Mouse (Mus musculus) limb, embryonic 13.5 days (tissue): ENCODE measurements at regions not wholly inside any gene's neighbourhood (a gene's known extent, or its start where the extent isn't known, plus 50 kb on each side); places are given as distances from the start of the nearest gene placed in this dataset.

Source experiments
- ATAC-seq: fragments of 200-750 bp; cut with Nextera tagmentation; 2 replicates; pipeline ENCODE4 v1.8.0; 2017; ENCODE audit warnings: low read depth, moderate number of reproducible peaks, moderate TSS enrichment; ENCODE audit not compliant: low FRiP score
- H3K27ac ChIP-seq: fragments of 300-500 bp; sonication (generic); 2 replicates; pipeline ENCODE4 v1.5.1; 2015; ENCODE audit warnings: inconsistent platforms, mild to moderate bottlenecking, moderate library complexity
- H3K27me3 ChIP-seq: fragments of 300-500 bp; sonication (generic); 2 replicates; pipeline ENCODE4 v1.6.1; 2015; ENCODE audit warnings: mild to moderate bottlenecking, inconsistent platforms
- H3K36me3 ChIP-seq: fragments of 300-500 bp; sonication (generic); 2 replicates; pipeline ENCODE4 v1.6.1; 2015; ENCODE audit warnings: inconsistent platforms, mild to moderate bottlenecking, moderate library complexity
- H3K4me1 ChIP-seq: fragments of 300-500 bp; sonication (generic); 2 replicates; pipeline ENCODE4 v1.6.1; 2015; ENCODE audit warnings: inconsistent platforms
- H3K4me2 ChIP-seq: fragments of 300-500 bp; sonication (generic); replicated peaks from 2 replicates; pipeline ENCODE4 v1.6.1; 2015; ENCODE audit warnings: inconsistent platforms, mild to moderate bottlenecking, moderate library complexity
- H3K4me3 ChIP-seq: fragments of 300-500 bp; sonication (generic); 2 replicates; pipeline ENCODE4 v1.5.1; 2015; ENCODE audit warnings: moderate library complexity, mild to moderate bottlenecking, inconsistent platforms
- H3K9ac ChIP-seq: fragments of 300-500 bp; sonication (generic); 2 replicates; pipeline ENCODE4 v1.6.1; 2015; ENCODE audit warnings: mild to moderate bottlenecking, inconsistent platforms
- H3K9me3 ChIP-seq: fragments of 300-500 bp; sonication (generic); 2 replicates; pipeline ENCODE4 v1.6.1; 2016; ENCODE audit warnings: inconsistent platforms
- WGBS: fragments of 180-500 bp; shearing (Covaris S2); methylation state at CpG from one replicate; pipeline ENCODE4 v1.1.7; 2015; 5-methylcytosine and 5-hydroxymethylcytosine counted together

DNA sequence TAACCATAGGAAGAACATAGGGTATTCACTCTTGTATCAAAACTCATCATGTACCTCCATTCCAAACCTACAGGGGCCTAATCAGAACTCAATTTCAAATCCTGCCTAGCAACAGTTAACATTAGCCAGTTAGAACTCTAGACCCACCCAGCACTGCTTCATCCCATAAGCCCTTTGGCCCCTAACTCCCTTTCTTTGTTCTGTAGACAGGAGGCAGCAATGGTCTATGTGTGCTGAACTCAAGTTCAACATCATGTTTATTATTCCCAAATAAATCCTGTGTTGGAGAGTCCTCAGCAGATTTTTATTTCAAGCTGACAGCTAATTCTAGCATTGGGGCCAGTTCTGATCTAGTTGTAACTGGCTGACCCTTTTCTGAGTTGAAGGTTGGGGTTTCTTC, 112.2 kb downstream of the Ipo8 start:
- no peaks in the 10 kb centered on the region for H3K9me3 ChIP-seq
- no peaks in the 10 kb centered on the region for H3K27me3 ChIP-seq
- no peaks in the 10 kb centered on the region for H3K4me1 ChIP-seq
- no peak overlapping the region for H3K4me3 ChIP-seq
- no peaks in the 10 kb centered on the region for H3K36me3 ChIP-seq
- H3K9ac ChIP-seq: no peak overlapping the region
- H3K4me2 ChIP-seq: no peak overlapping the region
- no peak overlapping the region for H3K27ac ChIP-seq
- ATAC-seq: no peak

DNA sequence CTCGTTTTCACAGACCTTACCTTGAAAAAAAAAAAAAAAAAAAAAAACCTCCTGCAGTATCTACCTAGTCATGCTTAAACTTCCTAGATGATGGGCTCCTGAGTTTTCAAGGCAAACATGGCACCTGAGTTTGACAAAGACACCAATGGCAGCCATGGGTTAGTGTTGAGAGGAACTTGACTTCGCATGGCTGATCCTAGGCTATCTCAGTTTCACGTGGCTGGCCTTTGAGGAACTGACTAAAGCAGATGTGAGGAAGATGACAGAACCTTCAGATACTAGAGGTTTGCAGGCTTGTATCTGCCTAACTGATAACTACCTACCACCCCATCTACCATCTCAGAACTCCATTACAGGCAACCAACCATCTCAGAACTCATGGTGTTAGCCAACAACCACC, 120.9 kb downstream of the Ipo8 start:
- Histone ChIP-seq H3K4me1 (no peaks in the 10 kb centered on the region), H3K27ac (no peak overlapping the region), H3K9me3 (no peaks in the 10 kb centered on the region), H3K4me3 (no peak overlapping the region), H3K27me3 (no peaks in the 10 kb centered on the region), H3K9ac (no peak overlapping the region), H3K4me2 (no peak overlapping the region), H3K36me3 (no peaks in the 10 kb centered on the region)
- no peak for ATAC-seq
- 80% methylated on average over 3 of the region's 3 CpGs for WGBS

- Histone ChIP-seq H3K27ac (no peak overlapping the region), H3K27me3 (no peaks in the 10 kb centered on the region), H3K4me2 (no peak overlapping the region), H3K4me1 (no peaks in the 10 kb centered on the region), H3K36me3 (no peaks in the 10 kb centered on the region), H3K9me3 (no peaks in the 10 kb centered on the region), H3K4me3 (no peak overlapping the region), H3K9ac (no peak overlapping the region)
- no peak for ATAC-seq
- WGBS: 79% methylated on average over 2 of the region's 2 CpGs
Observed at GRCm38 (mm10) chr6:148708389-148708788, 122.9 kb downstream of the Ipo8 start.

GRCm38 (mm10) chr6:148705711-148706110, 125.6 kb downstream of the Ipo8 start:
- Histone ChIP-seq H3K36me3 (no peaks in the 10 kb centered on the region), H3K4me3 (no peak overlapping the region), H3K27me3 (no peaks in the 10 kb centered on the region), H3K4me2 (no peak overlapping the region), H3K27ac (no peak overlapping the region), H3K4me1 (no peaks in the 10 kb centered on the region), H3K9ac (no peak overlapping the region), H3K9me3 (no peaks in the 10 kb centered on the region)
- ATAC-seq: no peak
- WGBS: 36% methylated on average over 2 of the region's 2 CpGs

DNA sequence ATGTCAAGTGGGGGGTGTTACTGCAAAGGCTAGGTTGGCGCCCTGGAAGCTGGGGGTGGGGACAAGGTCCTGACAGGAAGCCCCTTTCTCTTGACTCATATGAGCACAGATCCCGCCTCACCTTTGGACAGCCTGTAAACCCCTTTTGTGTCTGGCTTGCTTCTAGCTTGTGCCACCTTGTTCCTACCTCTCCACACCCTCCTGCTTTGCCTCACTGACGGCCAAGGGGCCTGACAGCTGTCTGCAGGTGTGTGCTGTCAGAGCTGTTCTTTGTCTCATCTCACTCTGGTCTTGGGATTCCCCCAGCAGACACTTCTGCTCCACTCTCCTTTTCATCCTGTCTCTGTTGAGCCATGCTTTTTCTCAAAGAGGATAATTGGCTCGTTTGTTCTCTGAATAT, 137.9 kb downstream of the Ipo8 start:
- Histone ChIP-seq H3K27ac (no peak overlapping the region), H3K36me3 (no peaks in the 10 kb centered on the region), H3K9ac (no peak overlapping the region), H3K27me3 (no peaks in the 10 kb centered on the region), H3K4me2 (no peak overlapping the region), H3K4me3 (no peak overlapping the region), H3K4me1 (no peaks in the 10 kb centered on the region), H3K9me3 (no peaks in the 10 kb centered on the region)
- no peak for ATAC-seq
- WGBS: 28% methylated on average over 4 of the region's 4 CpGs

DNA sequence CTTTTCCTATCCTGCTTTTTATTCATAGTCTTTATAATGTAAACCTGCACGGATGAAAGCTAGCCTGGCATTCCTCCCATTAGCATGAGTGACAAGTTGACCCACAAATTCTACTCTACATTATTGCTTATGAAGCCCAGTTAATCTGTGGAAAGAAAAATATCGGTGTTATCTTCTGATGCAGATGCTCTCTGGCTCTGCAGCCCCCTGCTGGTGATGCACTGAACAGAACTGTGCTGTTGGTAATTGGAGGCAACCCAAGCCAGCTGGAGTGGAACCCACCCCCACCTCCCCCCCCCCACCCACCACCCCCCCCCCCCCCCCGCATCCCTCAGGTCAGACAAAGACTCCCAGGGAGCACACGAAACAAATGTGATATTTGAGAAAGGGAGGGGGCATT, 143.5 kb downstream of the Ipo8 start:
- no peak overlapping the region for H3K9ac ChIP-seq
- 0 out of 2 replicates have a peak, but pooled peaks have one; percentile 40 for ATAC-seq
- WGBS: 46% methylated on average over 3 of the region's 4 CpGs
- no peaks in the 10 kb centered on the region for H3K27me3 ChIP-seq
- no peak overlapping the region for H3K27ac ChIP-seq
- H3K9me3 ChIP-seq: no peaks in the 10 kb centered on the region
- no peaks in the 10 kb centered on the region for H3K36me3 ChIP-seq
- H3K4me3 ChIP-seq: no peak overlapping the region
- H3K4me1 ChIP-seq: no peaks in the 10 kb centered on the region
- H3K4me2 ChIP-seq: no peak overlapping the region

DNA sequence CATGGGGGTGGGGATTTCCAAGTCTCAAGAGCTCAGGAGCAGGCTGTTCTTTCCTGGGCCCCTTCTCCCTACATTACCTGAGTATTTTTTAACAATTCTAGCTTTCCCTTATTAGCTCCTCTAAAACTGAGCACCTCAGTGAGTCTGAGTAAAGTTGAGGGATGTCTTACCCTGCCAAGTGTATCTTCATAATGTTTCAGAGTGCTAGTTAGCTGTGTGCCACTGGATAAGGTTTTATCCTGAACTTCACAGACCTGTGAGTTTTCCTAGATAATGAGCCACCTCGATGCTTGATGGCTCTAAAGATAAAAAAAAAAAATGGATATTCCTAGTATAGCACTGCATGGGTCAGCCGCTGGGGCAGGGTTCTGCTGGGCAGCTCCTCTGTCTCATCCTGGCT, 171.1 kb downstream of the Ipo8 start:
- Histone ChIP-seq H3K9me3 (no peaks in the 10 kb centered on the region), H3K4me1 (peaks cover 5% of the 10 kb centered on the region; the same call in 1 of the 2 replicates), H3K4me3 (no peak overlapping the region), H3K9ac (no peak overlapping the region), H3K4me2 (no peak overlapping the region), H3K36me3 (no peaks in the 10 kb centered on the region), H3K27me3 (0 out of 2 replicates have a peak, but pooled peaks cover 6% of the 10 kb centered on the region), H3K27ac (no peak overlapping the region)
- ATAC-seq: no peak
- 81% methylated on average over 2 of the region's 2 CpGs for WGBS

- WGBS: 32% methylated on average over 3 of the region's 3 CpGs
- Histone ChIP-seq H3K9ac (no peak overlapping the region), H3K9me3 (no peaks in the 10 kb centered on the region), H3K4me1 (no peaks in the 10 kb centered on the region), H3K4me2 (no peak overlapping the region), H3K4me3 (no peak overlapping the region), H3K27me3 (no peaks in the 10 kb centered on the region), H3K27ac (no peak overlapping the region), H3K36me3 (no peaks in the 10 kb centered on the region)
- ATAC-seq: no peak
Observed at GRCm38 (mm10) chr6:148653216-148653615, 178.1 kb downstream of the Ipo8 start.

DNA sequence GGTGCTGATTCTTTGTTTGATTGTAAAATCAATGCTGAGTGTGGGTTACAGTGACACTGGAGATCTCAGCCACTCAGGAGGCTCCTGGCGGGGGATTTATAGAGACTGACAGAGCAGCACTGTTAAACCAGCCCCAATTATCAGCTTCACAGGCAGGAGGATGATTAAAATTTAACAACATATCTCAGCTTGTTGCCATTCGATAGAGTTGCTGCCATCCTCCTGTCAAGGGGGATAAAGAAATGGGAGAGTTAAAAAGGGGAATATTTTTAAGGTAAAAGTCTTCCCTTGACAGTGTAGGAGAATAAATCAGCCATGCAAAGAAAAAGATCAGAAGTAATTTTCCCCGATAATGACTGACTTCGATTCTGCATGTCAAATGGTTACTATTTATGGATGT, 178.8 kb downstream of the Ipo8 start:
- H3K36me3 ChIP-seq: no peaks in the 10 kb centered on the region
- H3K4me1 ChIP-seq: no peaks in the 10 kb centered on the region
- H3K4me3 ChIP-seq: no peak overlapping the region
- no peak overlapping the region for H3K27ac ChIP-seq
- H3K9me3 ChIP-seq: no peaks in the 10 kb centered on the region
- no peak for ATAC-seq
- no peaks in the 10 kb centered on the region for H3K27me3 ChIP-seq
- no peak overlapping the region for H3K4me2 ChIP-seq
- WGBS: 56% methylated on average over 4 of the region's 4 CpGs
- no peak overlapping the region for H3K9ac ChIP-seq

GRCm38 (mm10) chr6:148647423-148648390, 183.6 kb downstream of the Ipo8 start:
- Histone ChIP-seq H3K9ac (no peak overlapping the region), H3K4me1 (no peaks in the 10 kb centered on the region), H3K9me3 (no peaks in the 10 kb centered on the region), H3K27me3 (no peaks in the 10 kb centered on the region), H3K27ac (no peak overlapping the region), H3K4me3 (no peak overlapping the region), H3K4me2 (no peak overlapping the region), H3K36me3 (no peaks in the 10 kb centered on the region)
- 79% methylated on average over 2 of the region's 2 CpGs for WGBS
- no peak for ATAC-seq

DNA sequence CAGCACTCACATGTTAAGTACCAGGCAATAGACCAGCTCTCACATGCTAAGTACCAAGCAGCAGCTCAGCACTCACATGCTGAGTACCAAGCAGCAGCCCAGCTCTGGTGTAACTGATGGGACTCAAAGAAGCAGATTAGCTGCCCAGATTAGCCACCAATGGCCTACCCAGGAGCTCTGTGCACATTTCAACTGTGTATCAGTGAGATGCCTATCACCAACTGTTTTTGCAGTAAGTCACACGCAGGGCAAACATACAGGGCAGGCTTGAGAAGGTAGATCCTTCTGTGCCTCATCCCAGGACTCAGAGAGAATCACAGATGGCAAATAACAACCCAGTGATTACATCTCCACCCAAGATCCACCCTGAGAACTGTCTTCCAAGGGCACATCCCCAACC, 190.7 kb downstream of the Ipo8 start:
- Histone ChIP-seq H3K9me3 (no peaks in the 10 kb centered on the region), H3K36me3 (no peaks in the 10 kb centered on the region), H3K27ac (no peak overlapping the region), H3K9ac (no peak overlapping the region), H3K4me2 (no peak overlapping the region), H3K4me1 (no peaks in the 10 kb centered on the region), H3K27me3 (no peaks in the 10 kb centered on the region), H3K4me3 (no peak overlapping the region)
- 82% methylated on average over 1 of the region's 1 CpGs for WGBS
- ATAC-seq: no peak

- ATAC-seq: no peak
- WGBS: 79% methylated on average over 2 of the region's 2 CpGs
Observed at GRCm38 (mm10) chr6:148634148-148634547, 190.0 kb upstream of the Tmtc1 start.

DNA sequence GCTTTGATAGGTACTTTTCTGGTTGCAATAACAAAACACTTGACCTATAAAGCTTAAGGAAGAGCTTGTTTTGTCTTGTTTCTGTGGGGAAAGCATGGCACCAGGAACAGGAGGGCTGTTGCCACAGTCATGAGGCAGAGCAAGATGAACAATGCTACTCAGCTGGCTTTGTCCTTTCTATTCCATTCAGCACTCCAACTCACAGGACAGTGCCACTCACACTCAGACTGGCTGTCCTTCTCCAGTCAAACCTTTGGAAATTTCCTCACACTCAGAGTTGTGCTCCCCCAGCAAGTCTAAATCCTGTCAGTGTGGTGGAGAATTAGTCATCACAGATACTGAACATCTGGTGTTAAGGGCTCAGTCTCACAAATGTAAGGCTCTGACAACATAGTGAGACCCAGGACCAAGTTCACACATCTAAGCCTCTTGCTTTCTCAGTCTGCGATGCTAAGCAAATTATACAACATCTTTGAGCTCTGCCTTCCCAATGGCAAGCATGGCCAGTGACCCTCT, 183.0 kb upstream of the Tmtc1 start:
- Histone ChIP-seq H3K9me3 (no peaks in the 10 kb centered on the region), H3K4me3 (no peak overlapping the region), H3K36me3 (no peaks in the 10 kb centered on the region), H3K27me3 (no peaks in the 10 kb centered on the region), H3K9ac (no peak overlapping the region), H3K27ac (no peak overlapping the region), H3K4me2 (no peak overlapping the region), H3K4me1 (peaks cover 18% of the 10 kb centered on the region)
- 83% methylated on average over 1 of the region's 1 CpGs for WGBS
- no peak for ATAC-seq

More at GRCm38 (mm10) chr6:148634148-148634547, 190.0 kb upstream of the Tmtc1 start:
- no peaks in the 10 kb centered on the region for H3K36me3 ChIP-seq
- no peak overlapping the region for H3K4me2 ChIP-seq
- H3K4me3 ChIP-seq: no peak overlapping the region
- H3K9me3 ChIP-seq: no peaks in the 10 kb centered on the region
- H3K4me1 ChIP-seq: no peaks in the 10 kb centered on the region
- no peaks in the 10 kb centered on the region for H3K27me3 ChIP-seq
- no peak overlapping the region for H3K27ac ChIP-seq
- H3K9ac ChIP-seq: no peak overlapping the region
